Mouse (Mus musculus) neutrophil, adult 5-6 weeks (primary cell): ENCODE data around the gene Efhd2. TPM values are rescaled to one million over a fixed set of nuclear protein-coding genes. Genes with fewer than 3 reads are reported as not detected.

ENCODE experiments used
- ATAC-seq: fragments of 151-379, 151-347 bp; 2 replicates; pipeline ENCODE4 v1.8.0; 2017; ENCODE audit warnings: mild to moderate bottlenecking, moderate TSS enrichment; ENCODE audit not compliant: insufficient number of reproducible peaks, poor library complexity, low FRiP score, severe bottlenecking; ENCODE audit errors: extremely low read depth
- total RNA-seq: library from RNA; stranded (forward); fragments of 200-1000 nt; gene quantifications from 2 replicates; pipeline ENCODE4 v1.2.3, GENCODE M21; 2017

The Efhd2 gene
- total RNA-seq, 1 experiment from 2014 or later: 88.8 TPM

GRCm38 (mm10) chr4:141882858-141883257 lies 8.1 kb upstream of the Efhd2 start:
- no peak for ATAC-seq

- ATAC-seq: no peak
These were observed 7.2 kb upstream of the Efhd2 start for GRCm38 (mm10) chr4:141881950-141882349.

DNA sequence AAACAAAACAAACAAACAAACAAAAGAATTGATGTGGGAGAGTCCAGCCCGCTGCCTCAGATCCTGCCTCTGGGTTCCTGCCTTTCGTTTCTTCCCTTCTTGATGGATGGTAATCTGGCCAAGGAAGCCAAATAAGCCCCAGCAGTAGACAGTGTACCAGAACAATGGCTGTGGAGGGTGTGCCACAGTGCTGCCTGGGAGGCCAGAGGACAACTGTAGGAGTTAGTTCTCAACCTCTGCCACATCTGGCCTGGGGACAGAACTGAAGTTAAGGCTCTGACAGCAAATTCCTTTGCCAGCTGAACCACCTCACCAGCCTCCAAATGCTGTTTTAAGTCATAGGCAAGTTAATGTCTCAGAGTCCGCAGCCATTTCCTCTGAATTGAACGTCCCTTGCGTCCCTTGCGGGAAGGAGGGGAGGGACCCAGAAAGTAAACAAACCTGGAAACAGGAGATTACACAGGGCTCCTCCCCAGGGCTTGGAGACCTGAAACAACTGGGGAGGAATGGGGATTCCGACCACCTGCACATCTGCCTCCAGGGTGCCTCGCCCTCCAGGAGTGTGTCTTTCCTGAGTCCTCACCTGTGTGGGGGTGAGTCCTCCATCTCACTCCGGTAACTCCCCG lies 6.7 kb upstream of the Efhd2 start:
- no peak for ATAC-seq

DNA sequence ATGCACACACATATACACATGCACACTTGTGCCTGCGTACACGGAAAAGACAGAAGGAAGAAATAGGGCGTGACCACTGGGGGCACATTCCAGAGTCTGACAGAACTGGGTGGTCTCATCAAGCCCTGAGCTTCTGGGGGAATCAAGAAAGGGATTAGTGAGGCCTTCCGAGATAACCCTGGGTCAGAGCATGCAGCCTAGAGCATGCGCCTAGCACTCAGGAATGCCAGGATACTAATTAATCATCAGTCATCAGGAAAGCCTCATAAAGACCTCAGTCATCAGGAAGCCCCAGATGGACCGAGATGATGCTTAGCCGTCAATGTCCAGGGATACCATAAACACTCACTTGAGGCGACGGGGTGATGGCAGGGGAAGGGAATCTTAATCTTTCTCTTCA lies 5.2 kb upstream of the Efhd2 start:
- ATAC-seq: no peak

GRCm38 (mm10) chr4:141879074-141879473 lies 4.4 kb upstream of the Efhd2 start:
- no peak for ATAC-seq

DNA sequence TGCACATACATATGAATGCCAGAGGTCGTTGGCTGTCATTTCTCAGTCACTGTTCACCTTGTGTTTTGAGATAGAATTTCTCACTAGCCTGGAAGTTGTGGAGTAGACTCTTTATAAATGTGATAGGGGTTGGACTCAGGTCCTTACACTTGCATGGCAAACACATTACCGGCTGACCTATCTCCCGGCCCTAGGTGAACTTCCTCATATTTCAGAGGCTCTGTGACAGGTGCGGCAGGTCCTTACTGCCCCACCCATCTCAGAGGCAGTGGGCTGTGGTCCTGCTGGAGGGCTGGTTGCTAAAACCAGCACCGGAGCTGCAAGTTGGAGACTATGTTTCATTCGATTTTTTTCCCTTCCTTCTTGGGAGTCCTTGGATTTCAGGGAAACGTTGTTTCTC lies 3.9 kb upstream of the Efhd2 start:
- no peak for ATAC-seq

DNA sequence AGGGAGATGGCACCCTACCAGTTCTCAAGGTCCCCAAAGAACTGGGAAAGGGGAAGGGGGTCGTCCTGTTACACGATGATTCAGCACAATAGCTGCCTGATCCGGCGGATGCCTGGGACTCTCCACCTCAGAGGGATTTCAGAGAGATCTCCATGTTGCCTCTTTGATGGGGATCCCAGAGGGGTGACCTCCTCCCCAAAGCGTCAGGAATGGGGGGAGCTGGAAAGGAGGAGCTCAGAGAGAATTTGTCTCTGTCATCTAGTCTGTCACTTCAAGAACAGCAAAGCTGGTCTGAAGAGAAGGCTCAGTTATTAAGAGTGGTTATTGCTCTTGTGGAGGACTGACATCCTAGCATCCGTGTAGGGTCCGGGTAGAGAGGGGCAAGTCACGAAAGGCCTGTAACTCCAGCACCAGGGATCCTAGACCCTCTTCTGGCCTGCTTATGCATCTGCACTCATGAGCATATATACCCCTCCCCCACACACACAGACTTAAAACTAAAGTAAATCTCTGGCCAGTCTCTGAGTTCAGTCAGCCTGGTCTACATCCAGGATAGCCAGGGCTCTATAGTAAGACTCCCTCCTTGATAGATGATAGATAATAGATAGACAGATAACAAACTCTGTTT lies 875 bp upstream of the Efhd2 start:
- ATAC-seq: no peak

DNA sequence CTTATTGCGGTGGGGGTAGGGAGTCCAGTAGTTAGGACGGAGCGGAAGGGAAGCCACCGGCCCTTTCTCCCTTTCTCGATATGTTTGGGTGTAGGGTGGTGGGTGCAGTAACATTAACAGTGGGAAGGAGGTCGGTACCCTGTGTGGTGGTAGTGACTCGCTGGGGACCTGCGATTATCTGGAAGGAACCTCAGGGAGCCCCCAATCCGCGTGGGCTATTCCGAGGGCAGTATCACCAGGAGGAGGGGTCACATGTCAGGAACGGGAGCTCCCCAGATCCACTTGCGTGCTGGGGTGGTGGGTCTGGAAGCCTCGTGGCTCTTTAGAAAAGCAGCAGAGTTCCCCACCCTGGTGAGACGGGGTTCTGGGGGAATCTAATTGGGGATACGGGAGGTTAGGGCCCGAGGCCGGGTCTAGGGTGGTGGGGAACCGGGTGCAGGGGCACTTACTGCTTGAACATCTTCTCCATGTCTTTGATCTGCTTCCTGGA lies 564 bp downstream of the Efhd2 start:
- ATAC-seq: no peak

- ATAC-seq: no peak
These were observed 1.7 kb downstream of the Efhd2 start for GRCm38 (mm10) chr4:141872977-141873376.

DNA sequence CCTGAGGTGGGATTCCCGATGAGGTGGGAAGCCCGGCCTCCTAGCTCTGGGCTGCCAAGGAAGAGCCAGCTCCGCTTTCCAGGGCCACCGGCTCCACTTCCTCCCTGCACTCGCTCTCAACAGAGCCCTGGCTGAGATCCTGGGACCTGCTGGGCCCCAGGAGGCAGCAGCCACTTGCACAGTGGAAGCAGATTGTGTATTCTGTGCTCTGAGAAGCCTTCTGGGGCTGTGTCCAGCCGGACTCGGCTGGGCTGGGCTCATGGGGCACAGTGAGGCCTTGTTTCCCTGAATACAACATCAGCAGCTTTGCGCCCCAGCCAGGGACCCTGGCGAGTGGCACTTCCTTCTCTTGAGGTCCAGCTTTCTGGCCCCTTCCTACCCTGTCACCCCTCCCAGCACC lies 2.8 kb downstream of the Efhd2 start:
- ATAC-seq: no peak

DNA sequence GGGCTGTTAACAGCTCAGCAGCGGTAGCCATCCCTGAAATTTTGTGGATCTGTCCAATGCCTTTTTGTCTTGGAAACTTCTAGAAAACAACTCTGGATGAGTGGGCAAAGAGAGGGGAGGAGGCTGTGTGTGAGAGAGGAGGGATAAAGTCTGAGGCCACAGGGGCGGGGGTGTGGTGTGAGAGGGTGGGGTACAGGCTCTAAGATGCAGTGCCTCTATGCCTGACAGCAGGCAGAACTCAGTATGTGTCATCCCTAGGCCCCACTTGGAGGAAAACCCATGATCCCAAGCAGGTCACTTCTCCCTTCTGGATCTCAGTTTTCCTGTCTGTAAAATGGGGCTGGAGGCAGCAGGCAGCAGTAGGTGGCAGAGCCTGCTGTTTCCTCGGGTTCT lies 3.4 kb downstream of the Efhd2 start:
- ATAC-seq: no peak

DNA sequence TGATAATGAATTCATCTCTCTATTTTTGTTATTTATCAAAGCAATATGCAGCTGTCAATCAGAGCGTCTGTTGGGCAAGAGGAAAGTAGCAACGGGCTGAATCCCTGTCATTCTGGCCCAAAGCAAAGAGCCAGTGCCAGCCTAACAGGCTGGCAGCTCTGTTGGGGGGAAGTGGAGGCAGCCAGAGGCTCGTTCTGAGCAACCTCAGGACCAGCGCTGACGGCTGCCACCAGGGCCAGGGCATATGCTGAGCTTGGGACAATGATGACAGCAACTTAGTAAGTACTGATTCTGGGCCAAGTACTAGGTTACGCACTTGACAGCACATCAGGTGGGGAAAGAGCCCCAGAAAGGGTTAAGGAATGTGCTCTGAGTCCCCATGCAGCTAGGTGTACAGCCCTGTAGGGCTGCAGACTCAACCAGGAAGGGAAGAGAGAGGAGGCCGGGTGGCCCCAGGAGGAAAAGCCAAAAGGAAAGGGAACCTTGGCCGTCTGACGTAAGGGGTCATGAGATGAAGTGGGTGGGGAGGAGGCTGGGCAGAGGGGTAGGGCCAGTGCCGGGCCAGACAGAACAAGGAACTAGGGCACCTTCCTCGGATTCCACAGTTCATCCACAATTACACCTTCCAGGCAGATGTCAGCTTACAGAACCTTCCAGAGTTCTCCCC lies 3.9 kb downstream of the Efhd2 start:
- peak; percentile 55 for ATAC-seq

- no peak; the same call in 1 of the 2 replicates for ATAC-seq
These were observed 5.1 kb downstream of the Efhd2 start for GRCm38 (mm10) chr4:141869436-141870215.

DNA sequence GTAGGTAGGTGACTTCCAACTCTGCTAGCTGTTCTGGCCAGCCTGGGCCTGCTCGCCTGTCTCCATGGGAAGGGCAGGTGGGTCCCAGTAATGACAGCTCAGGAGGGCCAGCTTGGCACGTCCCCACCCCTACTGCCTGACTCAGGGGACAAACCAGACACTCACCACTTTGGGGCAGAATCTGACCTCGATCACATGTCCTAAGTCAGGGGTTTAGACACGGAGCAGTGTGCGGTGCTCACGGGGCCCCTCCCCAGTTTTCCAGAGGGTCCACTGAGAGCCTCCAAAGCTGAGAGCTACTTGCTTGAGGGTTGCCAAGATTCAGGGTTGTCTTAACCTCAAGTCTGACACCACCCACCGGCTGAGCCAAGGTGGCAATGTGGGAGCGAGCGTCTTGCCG lies 6.7 kb downstream of the Efhd2 start:
- ATAC-seq: no peak

- ATAC-seq: no peak
These were observed 7.2 kb downstream of the Efhd2 start for GRCm38 (mm10) chr4:141867498-141867897.

GRCm38 (mm10) chr4:141866933-141867490 lies 7.7 kb downstream of the Efhd2 start:
- no peak for ATAC-seq

DNA sequence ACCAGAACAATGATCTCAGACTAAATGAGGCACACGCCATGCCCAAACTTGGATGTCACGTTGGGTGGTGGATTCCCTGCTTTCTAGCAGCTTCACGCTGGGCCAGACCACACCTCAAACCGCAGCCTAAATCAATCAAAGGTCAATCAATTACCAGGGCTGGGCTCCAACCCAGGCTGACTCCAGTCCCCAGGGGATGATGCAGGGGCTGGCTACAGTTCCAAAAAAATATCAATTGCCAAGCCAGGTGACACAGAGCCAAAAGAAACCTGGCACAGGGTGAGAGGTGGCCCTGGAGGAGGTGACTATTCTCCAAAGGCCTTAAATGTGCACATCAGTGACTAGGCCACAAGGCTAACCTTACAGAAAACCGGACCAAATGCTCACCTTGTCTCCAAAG lies 9.1 kb downstream of the Efhd2 start:
- no peak for ATAC-seq

- no peak for ATAC-seq
These were observed 9.7 kb downstream of the Efhd2 start for GRCm38 (mm10) chr4:141865006-141865405.

GRCm38 (mm10) chr4:141864506-141864905 lies 10.2 kb downstream of the Efhd2 start:
- no peak for ATAC-seq
